Mouse (Mus musculus) lung, postnatal 36 days (tissue): Measurements from ENCODE around the gene Gpatch3.

Source experiments
- DNase-seq: peaks from one replicate; pipeline ENCODE4 v3.0.0; 2022; ENCODE audit warnings: mixed read lengths

Gpatch3 gene

GRCm38 (mm10) chr4:133574070-133574842, at the start of gene Gpatch3:
TSS of gene Gpatch3 (plus strand) at chr4:133574745.
- DNase-seq, result peak; percentile 96

GRCm38 (mm10) chr4:133527788-133528187, 46.8 kb upstream of the Gpatch3 start:
- no peak for DNase-seq

- no peak for DNase-seq
Measured at GRCm38 (mm10) chr4:133532777-133533176, 41.8 kb upstream of the Gpatch3 start.

- no peak for DNase-seq
Measured at GRCm38 (mm10) chr4:133536081-133536480, 38.5 kb upstream of the Gpatch3 start.

- no peak for DNase-seq
Measured at GRCm38 (mm10) chr4:133536652-133537051, 37.9 kb upstream of the Gpatch3 start.

DNA sequence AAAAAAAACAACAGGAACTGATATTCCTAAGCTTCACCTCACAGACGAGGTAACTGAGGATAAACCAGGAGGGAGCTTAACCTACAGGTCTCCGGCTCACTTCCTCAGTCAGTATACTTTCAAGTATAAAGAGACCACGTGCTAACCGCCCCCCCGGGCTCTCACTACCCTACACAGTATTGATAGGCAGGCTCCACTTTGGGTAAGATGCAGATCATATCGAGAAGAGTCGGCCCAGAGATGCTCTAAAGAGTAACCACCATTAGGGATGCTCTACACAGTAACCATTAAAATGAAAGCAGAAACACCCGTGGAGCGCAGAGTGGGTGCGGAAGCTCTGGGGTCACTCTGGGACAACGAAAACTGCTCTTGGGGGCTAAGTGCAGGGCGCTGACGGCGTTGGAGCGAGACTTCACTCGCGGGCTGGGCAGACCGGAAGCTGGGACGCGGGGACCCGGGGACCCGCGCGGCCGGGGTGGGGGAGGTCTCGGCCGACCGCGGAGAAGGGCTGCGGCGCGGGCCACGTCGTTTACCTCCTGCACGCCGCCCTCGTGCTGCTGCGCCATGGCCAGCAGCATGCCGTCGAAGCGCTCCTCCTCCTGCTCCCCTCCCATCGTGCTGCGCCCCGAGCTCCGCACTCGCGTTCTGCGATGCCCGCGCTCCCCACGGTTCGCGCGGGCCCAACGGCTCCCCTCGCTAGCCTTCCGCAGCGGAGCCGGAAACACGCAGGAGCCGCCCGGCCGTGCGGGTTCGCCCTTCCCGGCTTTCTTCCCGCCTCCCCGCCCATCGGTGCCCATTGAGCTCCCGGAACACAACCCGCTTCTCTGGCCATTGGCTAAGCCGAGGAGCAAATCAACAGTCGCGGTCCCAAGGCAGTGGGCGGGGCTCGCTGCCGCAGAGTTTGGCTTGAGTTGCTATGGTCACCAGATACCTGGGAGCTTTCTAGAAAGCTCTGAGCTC, 29.0 kb upstream of the Gpatch3 start, which contains the start of gene Nudc:
Gene Nudc (minus strand): TSS at position 725 of the 960 bp plus-strand sequence.
- peak; percentile 99 for DNase-seq

DNA sequence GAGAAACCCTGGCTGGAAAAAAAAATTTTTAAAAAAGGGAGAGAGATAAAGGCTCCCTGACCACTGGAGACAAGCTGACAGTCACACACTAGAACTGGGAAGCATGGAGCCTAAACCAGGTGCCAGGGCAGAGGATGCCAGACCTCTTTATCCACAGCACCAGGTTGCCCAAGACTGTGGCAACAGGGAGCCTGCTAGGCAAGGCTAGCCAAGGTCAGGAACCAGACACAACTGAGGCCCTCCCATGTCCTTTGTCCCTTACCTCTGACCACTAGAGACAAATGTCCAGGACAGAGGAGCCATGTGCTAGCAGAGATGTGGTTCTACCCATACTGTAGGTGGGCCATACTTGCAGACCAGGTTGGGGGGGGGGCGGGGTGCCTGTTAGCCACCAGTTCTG, 22.5 kb upstream of the Gpatch3 start:
- no peak for DNase-seq

DNA sequence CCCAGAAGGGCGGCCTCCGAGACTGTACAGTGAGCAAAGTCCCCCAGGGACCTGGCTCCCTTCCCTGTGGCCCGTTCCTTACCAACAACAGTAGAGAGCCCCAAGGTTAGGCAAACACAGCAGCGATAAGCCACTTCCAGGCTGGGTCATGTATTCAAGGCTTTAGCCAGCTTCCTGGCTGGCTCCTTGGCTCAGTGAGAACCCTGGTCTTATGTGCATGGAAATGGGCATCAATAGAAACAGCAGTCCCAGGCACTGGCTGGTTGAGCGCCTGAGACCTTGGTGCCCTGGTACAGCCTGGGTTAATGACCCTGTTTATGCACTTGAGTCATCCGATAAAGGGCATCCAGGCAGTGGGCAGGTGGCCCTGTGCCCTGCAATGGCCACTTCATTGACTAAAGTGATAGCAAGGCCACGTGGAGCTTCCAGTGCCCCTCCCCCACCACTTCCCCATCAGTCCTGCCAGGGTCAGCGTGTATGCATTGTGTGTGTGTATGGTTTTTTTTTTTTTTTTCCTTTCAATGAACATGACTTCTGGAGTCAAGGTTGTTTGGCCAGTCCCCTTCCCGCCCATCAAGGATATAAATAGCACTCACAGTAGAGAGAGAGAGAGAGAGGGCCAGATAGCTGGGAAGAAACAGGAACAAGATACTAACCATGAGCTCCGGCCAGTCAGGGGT, 21.6 kb upstream of the Gpatch3 start, which contains the start of gene Nr0b2:
Gene Nr0b2 (plus strand): TSS at position 609 of the 680 bp plus-strand sequence.
- DNase-seq, result peak; percentile 15

DNA sequence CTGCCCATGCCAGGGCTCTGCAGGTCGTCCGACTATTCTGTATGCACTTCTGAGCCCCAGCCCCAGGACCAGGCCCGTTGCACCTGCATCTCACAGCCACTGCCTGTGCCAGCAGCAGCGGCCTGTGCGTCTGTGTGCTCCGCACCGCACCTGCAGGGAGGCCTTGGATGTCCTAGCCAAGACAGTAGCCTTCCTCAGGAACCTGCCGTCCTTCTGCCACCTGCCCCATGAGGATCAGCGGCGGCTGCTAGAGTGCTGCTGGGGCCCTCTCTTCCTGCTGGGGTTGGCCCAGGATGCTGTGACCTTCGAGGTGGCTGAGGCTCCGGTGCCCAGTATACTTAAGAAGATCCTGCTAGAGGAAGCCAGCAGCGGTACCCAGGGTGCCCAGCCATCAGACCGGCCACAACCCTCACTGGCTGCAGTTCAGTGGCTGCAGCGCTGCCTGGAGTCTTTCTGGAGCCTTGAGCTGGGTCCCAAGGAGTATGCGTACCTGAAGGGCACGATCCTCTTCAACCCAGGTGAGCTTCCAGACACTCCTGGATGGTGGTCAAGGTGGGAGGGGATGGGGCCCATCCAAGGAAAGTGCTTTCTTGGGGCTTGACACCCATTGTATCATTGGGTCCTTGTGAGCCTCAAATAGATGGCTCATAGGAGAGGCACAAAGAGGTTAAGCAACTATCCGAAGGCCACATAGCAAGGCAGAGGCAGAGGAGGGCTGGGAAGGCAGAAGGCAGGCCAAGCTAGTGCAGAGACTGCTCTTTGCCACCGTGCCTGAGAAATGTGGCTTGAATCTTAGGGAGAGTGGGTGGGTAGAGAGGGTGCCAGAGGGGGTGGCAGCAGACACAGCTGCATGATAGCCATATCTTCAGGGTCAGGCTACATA, 20.9 kb upstream of the Gpatch3 start:
- no peak for DNase-seq

DNA sequence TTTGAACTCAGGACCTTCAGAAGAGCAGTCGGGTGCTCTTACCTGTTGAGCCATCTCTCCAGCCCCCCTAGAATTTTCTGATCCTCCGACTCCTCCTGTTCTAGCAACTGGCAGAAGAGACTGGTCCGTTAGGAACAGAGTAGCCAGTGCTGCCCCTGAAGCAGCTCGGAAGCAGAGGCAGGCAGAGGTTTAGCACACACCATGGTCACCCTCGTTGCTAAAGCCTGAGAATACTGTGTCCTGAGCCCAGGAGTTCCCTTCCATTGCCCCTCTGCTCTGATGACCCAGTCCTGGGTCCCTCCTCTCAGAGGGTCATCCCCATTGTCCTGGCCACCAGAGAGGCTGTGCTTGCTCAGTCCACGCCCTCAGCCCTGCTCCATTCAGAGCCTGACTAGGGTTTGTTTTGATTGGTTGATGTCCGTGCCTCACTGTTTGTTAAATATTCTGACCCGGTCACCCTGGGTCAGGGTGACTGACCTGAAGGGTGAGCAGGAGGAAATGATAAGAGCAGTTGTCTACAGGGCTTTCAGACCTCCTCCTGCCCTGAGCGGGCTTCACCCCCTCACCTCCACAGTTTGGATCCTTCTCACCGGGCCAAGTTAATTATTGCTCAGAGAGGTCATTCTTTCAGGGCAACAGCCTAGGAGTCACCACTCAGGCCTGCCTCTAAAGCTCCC, 17.4 kb upstream of the Gpatch3 start:
- DNase-seq, result no peak

DNA sequence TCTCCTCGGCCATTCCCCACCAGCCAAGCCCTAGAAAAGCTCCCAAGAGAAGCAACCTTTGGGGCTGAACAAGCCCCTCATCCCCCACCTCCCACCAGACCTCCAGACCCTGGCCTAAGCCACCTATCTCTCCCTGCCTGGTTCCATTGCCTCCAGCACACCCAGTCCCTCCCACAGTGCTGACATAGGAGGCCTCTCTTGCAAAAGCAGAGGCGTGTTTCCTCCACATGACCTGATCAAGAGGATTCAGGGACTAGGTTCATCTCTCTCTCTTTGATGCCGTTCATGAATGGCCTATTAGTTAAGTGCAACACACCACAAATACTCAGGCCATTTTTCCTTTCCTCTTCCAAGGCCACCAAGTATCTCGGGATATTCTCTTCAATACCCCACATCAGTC, 14.7 kb upstream of the Gpatch3 start:
- no peak for DNase-seq

- no peak for DNase-seq
Measured at GRCm38 (mm10) chr4:133561622-133562021, 12.9 kb upstream of the Gpatch3 start.

DNA sequence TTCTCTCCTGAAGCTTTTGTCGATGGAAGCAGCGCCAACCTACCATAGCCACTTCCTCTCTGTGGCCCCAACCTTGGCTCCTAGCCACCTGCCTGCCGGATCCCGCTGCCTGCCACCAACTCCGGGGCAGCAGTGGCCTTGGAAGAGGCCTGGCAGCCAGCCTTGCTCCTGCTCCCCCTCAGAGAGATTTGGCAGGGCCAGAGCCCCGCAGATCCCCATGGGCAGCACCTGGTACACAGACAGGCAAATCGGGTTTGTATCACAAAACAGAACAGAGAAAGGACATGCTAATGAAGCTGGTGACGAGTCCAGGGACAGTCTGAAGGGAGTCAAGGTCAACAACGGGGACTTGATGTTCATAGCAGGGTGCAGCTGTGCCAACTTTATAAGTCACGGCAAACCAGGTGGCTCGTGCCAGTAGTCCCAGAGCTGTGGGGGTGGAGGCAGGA, 11.4 kb upstream of the Gpatch3 start:
- no peak for DNase-seq

- DNase-seq, result no peak
Measured at GRCm38 (mm10) chr4:133567251-133567650, 7.3 kb upstream of the Gpatch3 start.

DNA sequence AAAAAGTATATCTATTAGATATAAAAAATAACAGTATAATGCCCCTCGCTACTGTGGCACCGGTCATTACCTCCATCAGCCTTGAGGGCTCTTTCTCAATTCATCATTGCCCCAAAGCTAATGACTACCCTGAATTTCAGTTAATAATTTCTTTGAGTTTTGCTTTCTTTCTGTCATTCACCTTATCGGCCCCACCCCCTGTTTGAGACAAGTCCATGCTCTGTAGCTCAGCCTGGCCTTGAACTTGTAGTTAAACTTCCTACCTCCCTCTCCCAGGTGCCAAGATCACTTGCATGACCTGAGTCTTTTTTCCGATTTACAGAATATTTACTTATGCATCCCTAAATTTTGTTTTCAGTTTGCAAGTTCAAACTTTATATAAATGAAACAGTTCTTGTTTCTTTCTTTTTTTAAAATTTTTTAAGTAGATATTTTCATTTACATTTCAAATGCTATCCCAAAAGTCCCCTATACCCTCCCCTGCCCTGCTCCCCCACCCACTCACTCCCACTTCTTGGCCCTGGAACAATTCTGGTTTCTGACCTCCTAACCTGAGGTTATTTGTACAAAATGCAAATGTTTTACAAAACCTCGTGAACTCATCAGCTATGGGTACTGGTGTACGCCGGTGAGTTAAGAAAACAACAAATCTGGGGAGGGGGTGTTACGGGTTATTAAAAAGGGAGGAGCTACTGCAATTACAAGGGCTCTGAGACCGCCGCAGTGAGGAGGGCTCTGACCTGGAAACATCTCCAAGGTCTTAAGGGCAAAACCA, 5.1 kb upstream of the Gpatch3 start:
- DNase-seq, result no peak

GRCm38 (mm10) chr4:133570066-133570466, 4.5 kb upstream of the Gpatch3 start:
- DNase-seq, result no peak

DNA sequence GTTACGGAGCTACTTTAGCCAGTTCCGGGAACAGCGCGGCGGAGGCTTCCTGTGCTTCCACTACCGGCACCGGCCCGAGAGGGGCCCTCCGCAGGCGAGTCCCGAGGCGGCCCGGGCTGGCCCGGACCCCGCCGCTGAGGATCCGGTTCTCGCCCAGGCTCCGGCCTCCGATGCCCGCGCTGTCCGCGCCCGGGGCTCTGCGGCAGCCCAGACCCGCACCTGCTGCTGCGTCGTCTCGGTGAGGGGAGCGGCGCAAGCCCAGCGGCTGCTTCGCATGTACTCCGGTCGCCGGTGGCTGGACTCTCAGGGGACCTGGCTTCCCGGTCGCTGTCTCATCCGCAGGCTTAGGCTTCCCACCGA, 278 bp downstream of the Gpatch3 start:
- DNase-seq, result no peak

GRCm38 (mm10) chr4:133577983-133578382, 3.4 kb downstream of the Gpatch3 start:
- DNase-seq, result no peak

- DNase-seq, result no peak
Measured at GRCm38 (mm10) chr4:133583690-133584058, 9.1 kb downstream of the Gpatch3 start.
